Comparison of ENCODE assay signal across 9 mouse cellular contexts in genomic region chrX:102932992-102933570, GRCm38 (mm10). TPM values are rescaled to one million over a fixed set of nuclear protein-coding genes. Genes with fewer than 3 reads are reported as not detected.
A peak's percentile ranks its signal among the peaks of the same experiment; 100 is the strongest.
DNase-seq lines count a peak whose midpoint lies in the region; ATAC-seq and TF ChIP-seq lines count a peak whose summit lies in the region.
"Had no signal": no experiment of that assay in that cellular context is flagged by ENCODE, and none has a peak within 500 bp of the region (broad histone marks: within the 10 kb centered on the region; RNA-seq: fewer than 3 reads in every experiment).

No protein-coding gene starts in this region.

- no peak for DNase-seq in heart, postnatal 36 days
- DNase-seq in layer of hippocampus, adult 9-11 months, result no peak
- no peak for DNase-seq in gastrocnemius, adult 8-10 months (ENCODE audit: low spot score in 2 of 2)
- no peak for DNase-seq in lung, adult 2 months

- H3K27ac ChIP-seq in heart, embryonic 11.5 days (ENCODE audit: low read depth, low read length), result no peak overlapping the region
- no peak overlapping the region for H3K27ac ChIP-seq in embryonic fibroblast, embryonic 13.5 days (ENCODE audit: insufficient read depth, low read length)
- no peak overlapping the region for H3K27ac ChIP-seq in liver, embryonic 12.5 days

- no peak for TF ChIP-seq CTCF in E14TG2a.4 (conservative IDR thresholded peaks at IDR 0.05; ENCODE audit: low read length)
- no peak for TF ChIP-seq CTCF in embryonic fibroblast, embryonic 13.5 days (IDR thresholded peaks at IDR 0.05; ENCODE audit: borderline replicate concordance, insufficient read depth, low read length)
- no peak for TF ChIP-seq CTCF in lung, adult 2 months (IDR thresholded peaks at IDR 0.05; ENCODE audit: insufficient read depth, low read length)

- H3K4me3 ChIP-seq in heart, embryonic 11.5 days (ENCODE audit: low read depth, low read length), result peak overlapping the region; percentile 53
- peak overlapping the region; percentile 81 for H3K4me3 ChIP-seq in E14TG2a.4 (replicated peaks; ENCODE audit: low read length)
- peak overlapping the region; percentile 67 for H3K4me3 ChIP-seq in embryonic fibroblast, embryonic 13.5 days (ENCODE audit: insufficient read depth, low read length)
- H3K4me3 ChIP-seq in liver, embryonic 12.5 days, result peak overlapping the region; percentile 47; the same call in 1 of the 2 replicates
- no peak overlapping the region for H3K4me3 ChIP-seq in lung, adult 2 months (replicated peaks; ENCODE audit: extremely low read depth, low read depth, low read length)

- H3K27me3 ChIP-seq in heart, embryonic 11.5 days (ENCODE audit: control insufficient read depth, insufficient read depth, low read length), result peaks cover 20% of the 10 kb centered on the region
- H3K27me3 ChIP-seq in E14TG2a.4 (ENCODE audit: insufficient read depth, low read length), result peaks cover 25% of the 10 kb centered on the region
- H3K27me3 ChIP-seq in liver, embryonic 12.5 days (replicated peaks), result peaks cover 30% of the 10 kb centered on the region

- intact Hi-C loops in heart, postnatal 36 days (cut with DNase I), result no loop called here

- H3K4me2 ChIP-seq in heart, embryonic 11.5 days, result peak overlapping the region; percentile 82
- peak overlapping the region; percentile 66 for H3K4me2 ChIP-seq in liver, embryonic 12.5 days

- H3K9ac ChIP-seq in heart, embryonic 11.5 days (ENCODE audit: low read depth, low read length), result no peak overlapping the region
- no peak overlapping the region for H3K9ac ChIP-seq in liver, embryonic 12.5 days

- no peak for ATAC-seq in heart, embryonic 11.5 days (replicated peaks; ENCODE audit: insufficient number of reproducible peaks, low FRiP score, low TSS enrichment)
- no peak for ATAC-seq in liver, embryonic 12.5 days

- TF ChIP-seq POLR2A in embryonic fibroblast, embryonic 13.5 days (IDR thresholded peaks at IDR 0.05; ENCODE audit: low read depth, low read length), result no peak
- no peak for TF ChIP-seq POLR2A in lung, adult 2 months (IDR thresholded peaks at IDR 0.05; ENCODE audit: borderline replicate concordance, extremely low read depth, low read depth, low read length)

- no peaks in the 10 kb centered on the region for H3K9me3 ChIP-seq in heart, embryonic 11.5 days (replicated peaks; ENCODE audit: control insufficient read depth, low read length)
- H3K9me3 ChIP-seq in E14TG2a.4 (ENCODE audit: low read length), result no peaks in the 10 kb centered on the region
- H3K9me3 ChIP-seq in liver, embryonic 12.5 days (replicated peaks), result no peaks in the 10 kb centered on the region

- no peaks in the 10 kb centered on the region for H3K36me3 ChIP-seq in heart, embryonic 11.5 days (ENCODE audit: control insufficient read depth, insufficient read depth, low read length)
- no peaks in the 10 kb centered on the region for H3K36me3 ChIP-seq in E14TG2a.4 (ENCODE audit: insufficient read depth, low read length)
- H3K36me3 ChIP-seq in liver, embryonic 12.5 days, result no peaks in the 10 kb centered on the region

- H3K4me1 ChIP-seq in heart, embryonic 11.5 days (ENCODE audit: control insufficient read depth, insufficient read depth, low read length), result no peaks in the 10 kb centered on the region
- peaks cover 9% of the 10 kb centered on the region; the same call in 1 of the 2 replicates for H3K4me1 ChIP-seq in E14TG2a.4 (replicated peaks; ENCODE audit: low read depth, low read length)
- no peaks in the 10 kb centered on the region for H3K4me1 ChIP-seq in embryonic fibroblast, embryonic 13.5 days (ENCODE audit: control insufficient read depth, insufficient read depth, low read length)
- H3K4me1 ChIP-seq in liver, embryonic 12.5 days, result no peaks in the 10 kb centered on the region
- H3K4me1 ChIP-seq in lung, adult 2 months (ENCODE audit: control insufficient read depth, insufficient read depth, low read length), result no peaks in the 10 kb centered on the region

- WGBS in heart, embryonic 11.5 days (ENCODE audit: insufficient replicate concordance), result 49% methylated on average over 12 of the region's 12 CpGs
- 32% methylated on average over 12 of the region's 12 CpGs for WGBS in liver, embryonic 12.5 days (ENCODE audit: insufficient replicate concordance)
- WGBS in lung, adult 2 months, result 56% methylated on average over 12 of the region's 12 CpGs

RNA-seq across cellular contexts. Expression of gene 1700018G05Rik, which starts 4.9 kb away (rescaled TPM):
- polyA plus RNA-seq in heart, embryonic 11.5 days (2014; fragmentation: Nextera tagmentation; extraction: Ambion mirVana), result not detected in 2 replicates
- total RNA-seq in heart, postnatal 36 days (2021), result not detected
- not detected in 2 replicates for polyA plus RNA-seq in embryonic fibroblast, embryonic 13.5 days (2011; ENCODE audit: insufficient read length, low read depth, missing spikeins)
- polyA plus RNA-seq in liver, embryonic 12.5 days (2016; fragmentation: Nextera tagmentation; extraction: Ambion mirVana), result not detected in 2 replicates
- not detected for total RNA-seq in gastrocnemius, adult 8-10 months (2022)
- not detected in 2 replicates for polyA plus RNA-seq in lung, adult 2 months (2012; rRNA removed)
- total RNA-seq: neutrophil, adult 5-6 weeks had no signal

RNA-seq across cellular contexts. Expression of gene 1700011M02Rik, which starts 24.4 kb away (rescaled TPM):
- not detected in 2 replicates for polyA plus RNA-seq in heart, embryonic 11.5 days (2014; fragmentation: Nextera tagmentation; extraction: Ambion mirVana)
- total RNA-seq in heart, postnatal 36 days (2021), result not detected
- polyA plus RNA-seq in embryonic fibroblast, embryonic 13.5 days (2011; ENCODE audit: insufficient read length, low read depth, missing spikeins), result not detected in 2 replicates
- polyA plus RNA-seq in liver, embryonic 12.5 days (2016; fragmentation: Nextera tagmentation; extraction: Ambion mirVana), result not detected in 2 replicates
- total RNA-seq in gastrocnemius, adult 8-10 months (2022), result not detected
- not detected in 2 replicates for polyA plus RNA-seq in lung, adult 2 months (2012; rRNA removed)
- total RNA-seq: neutrophil, adult 5-6 weeks had no signal

RNA-seq across cellular contexts. Expression of gene Dmrtc1a, which starts 24.6 kb away (rescaled TPM):
- 0.30 and 0.39 TPM in 2 replicates for polyA plus RNA-seq in heart, embryonic 11.5 days (2014; fragmentation: Nextera tagmentation; extraction: Ambion mirVana)
- not detected for total RNA-seq in heart, postnatal 36 days (2021)
- polyA plus RNA-seq in embryonic fibroblast, embryonic 13.5 days (2011; ENCODE audit: insufficient read length, low read depth, missing spikeins), result 0.47 TPM in 1 of 2 replicates, not detected in the other
- polyA plus RNA-seq in liver, embryonic 12.5 days (2016; fragmentation: Nextera tagmentation; extraction: Ambion mirVana), result 0.17 TPM in 1 of 2 replicates, not detected in the other
- total RNA-seq in gastrocnemius, adult 8-10 months (2022), result not detected
- polyA plus RNA-seq in lung, adult 2 months (2012; rRNA removed), result 0.53 and 1.2 TPM in 2 replicates
- total RNA-seq: neutrophil, adult 5-6 weeks had no signal
